Mouse (Mus musculus): ENCODE measurements around the gene Apol6.

DNA sequence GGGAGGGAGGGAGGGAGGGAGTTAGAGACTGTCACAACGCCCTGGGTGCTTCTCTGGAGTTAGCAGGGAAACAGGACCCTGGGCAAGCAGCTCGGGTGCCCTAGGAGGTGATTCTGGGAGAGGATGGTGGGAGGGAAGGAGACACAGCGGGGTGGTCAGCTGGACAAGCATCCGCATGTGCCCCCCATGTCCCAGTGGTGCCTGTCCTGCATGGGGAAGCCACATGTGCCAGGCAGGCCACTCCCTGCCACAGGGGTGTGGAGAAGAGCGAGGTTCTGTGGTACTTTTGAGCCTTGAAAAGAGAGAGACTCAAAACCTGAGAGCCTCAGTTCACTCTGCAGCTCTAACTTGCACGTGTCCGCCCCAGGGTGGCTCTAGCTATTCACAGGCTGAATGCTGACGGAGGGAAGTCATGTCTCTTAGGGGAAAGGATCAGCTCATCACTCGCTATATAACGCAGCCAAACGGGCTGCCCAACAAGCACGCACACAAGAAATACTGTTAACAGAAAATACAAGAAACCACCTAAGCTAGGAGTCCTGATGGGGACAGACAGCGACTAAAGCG, 34.8 kb downstream of the Apol6 start:
- TF ChIP-seq POLR2A (IDR thresholded peaks at IDR 0.05; ENCODE audit: control insufficient read depth, extremely low read depth, insufficient read depth, low read length, poor library complexity) (no peak), CTCF (IDR thresholded peaks at IDR 0.05; ENCODE audit: borderline replicate concordance, control insufficient read depth, extremely low read depth, insufficient read depth, low read length, poor library complexity) (no peak)

Measured in thymus, adult 2 months (tissue).